Mouse (Mus musculus) embryonic facial prominence, embryonic 11.5 days (tissue): ENCODE data around the gene Myrip. TPM values are rescaled to one million over a fixed set of nuclear protein-coding genes. Genes with fewer than 3 reads are reported as not detected.
A peak's percentile ranks its signal among the peaks of the same experiment; 100 is the strongest.

Experiments
- ATAC-seq: fragments of 200-750 bp; cut with Nextera tagmentation; replicated peaks from 2 replicates; pipeline ENCODE4 v1.8.0; 2017; ENCODE audit warnings: low read depth; ENCODE audit not compliant: insufficient number of reproducible peaks, low FRiP score, low TSS enrichment
- DNase-seq: peaks from one replicate; pipeline ENCODE4 v3.0.0-alpha.2; 2015; ENCODE audit warnings: low spot score
- H3K27ac ChIP-seq: fragments of 300-500 bp; sonication (generic); replicated peaks from 2 replicates; pipeline ENCODE4 v1.5.1; 2014; ENCODE audit warnings: mild to moderate bottlenecking, low read depth, low read length, control low read depth
- H3K27me3 ChIP-seq: fragments of 300-500 bp; sonication (generic); 2 replicates; pipeline ENCODE4 v1.6.1; 2014; ENCODE audit warnings: mild to moderate bottlenecking, low read length, moderate library complexity, mixed read lengths; ENCODE audit not compliant: control insufficient read depth, insufficient read depth
- H3K36me3 ChIP-seq: fragments of 300-500 bp; sonication (generic); replicated peaks from 2 replicates; pipeline ENCODE4 v1.6.1; 2014; ENCODE audit warnings: low read depth, mild to moderate bottlenecking, low read length, moderate library complexity, mixed read lengths; ENCODE audit not compliant: control insufficient read depth, insufficient read depth
- H3K4me1 ChIP-seq: fragments of 300-500 bp; sonication (generic); 2 replicates; pipeline ENCODE4 v1.6.1; 2014; ENCODE audit warnings: low read length, mixed read lengths; ENCODE audit not compliant: control insufficient read depth, insufficient read depth
- H3K4me2 ChIP-seq: fragments of 300-500 bp; sonication (generic); 2 replicates; pipeline ENCODE4 v1.6.1; 2014; ENCODE audit warnings: low read depth, mild to moderate bottlenecking, control low read depth, low read length, moderate library complexity
- H3K4me3 ChIP-seq: fragments of 300-500 bp; sonication (generic); 2 replicates; pipeline ENCODE4 v1.5.1; 2014; ENCODE audit warnings: low read depth, low read length, control low read depth
- H3K9ac ChIP-seq: fragments of 300-500 bp; sonication (generic); replicated peaks from 2 replicates; pipeline ENCODE4 v1.6.1; 2014; ENCODE audit warnings: mild to moderate bottlenecking, control low read depth, low read length
- H3K9me3 ChIP-seq: fragments of 300-500 bp; sonication (generic); replicated peaks from 2 replicates; pipeline ENCODE4 v1.6.1; 2016; ENCODE audit warnings: mild to moderate bottlenecking, low read length, inconsistent platforms, mixed read lengths; ENCODE audit not compliant: control insufficient read depth
- WGBS: fragments of 180-500 bp; shearing (Covaris S2); extraction: QIAGEN DNeasy Blood & Tissue Kit; methylation state at CpG from one replicate; pipeline ENCODE4 v1.1.7; 2014; 5-methylcytosine and 5-hydroxymethylcytosine counted together
- polyA plus RNA-seq: library from polyadenylated mRNA; unstranded; fragments of >200 nt; fragmentation: Nextera tagmentation; extraction: Ambion mirVana; gene quantifications from 2 replicates; pipeline ENCODE4 v1.2.1, GENCODE M21; 2014

Myrip gene
- polyA plus RNA-seq, 1 experiment from 2014 or later, result 0.43 TPM

- no peaks in the 10 kb centered on the region for H3K4me1 ChIP-seq
- 75% methylated on average over 1 of the region's 1 CpGs for WGBS
- no peak overlapping the region for H3K4me2 ChIP-seq
- H3K27me3 ChIP-seq, result no peaks in the 10 kb centered on the region
- no peak overlapping the region for H3K9ac ChIP-seq
- H3K4me3 ChIP-seq, result no peak overlapping the region
- ATAC-seq (no peak), DNase-seq (no peak)
- no peaks in the 10 kb centered on the region for H3K36me3 ChIP-seq
- H3K27ac ChIP-seq, result no peak overlapping the region
- H3K9me3 ChIP-seq, result no peaks in the 10 kb centered on the region
These were observed 137.5 kb downstream of the Myrip start for GRCm38 (mm10) chr9:120438781-120439180.

- Histone ChIP-seq H3K27me3 (no peaks in the 10 kb centered on the region), H3K27ac (no peak overlapping the region), H3K9ac (no peak overlapping the region), H3K9me3 (no peaks in the 10 kb centered on the region), H3K4me3 (no peak overlapping the region), H3K4me2 (no peak overlapping the region), H3K4me1 (no peaks in the 10 kb centered on the region), H3K36me3 (no peaks in the 10 kb centered on the region)
- WGBS, result 83% methylated on average over 9 of the region's 9 CpGs
- DNase-seq (no peak), ATAC-seq (no peak)
These were observed 143.3 kb downstream of the Myrip start for GRCm38 (mm10) chr9:120444642-120445041.

GRCm38 (mm10) chr9:120449696-120450329 lies 148.5 kb downstream of the Myrip start:
- H3K4me2 ChIP-seq, result no peak overlapping the region
- no peaks in the 10 kb centered on the region for H3K27me3 ChIP-seq
- no peak for DNase-seq
- no peaks in the 10 kb centered on the region for H3K4me1 ChIP-seq
- no peak overlapping the region for H3K27ac ChIP-seq
- no peaks in the 10 kb centered on the region for H3K36me3 ChIP-seq
- no peaks in the 10 kb centered on the region for H3K9me3 ChIP-seq
- H3K9ac ChIP-seq, result no peak overlapping the region
- 69% methylated on average over 6 of the region's 6 CpGs for whole genome bisulfite sequencing
- no peak overlapping the region for H3K4me3 ChIP-seq
- ATAC-seq, result no peak

- peaks cover 9% of the 10 kb centered on the region; the same call in 1 of the 2 replicates for H3K4me1 ChIP-seq
- H3K36me3 ChIP-seq, result no peaks in the 10 kb centered on the region
- H3K27ac ChIP-seq, result peak overlapping the region; percentile 70
- H3K9me3 ChIP-seq, result no peaks in the 10 kb centered on the region
- 10% methylated on average over 9 of the region's 9 CpGs for WGBS
- peak overlapping the region; percentile 56 for H3K9ac ChIP-seq
- peak; percentile 79 for ATAC-seq
- H3K4me3 ChIP-seq, result no peak overlapping the region
- DNase-seq, result peak; percentile 78
- no peaks in the 10 kb centered on the region for H3K27me3 ChIP-seq
- no peak overlapping the region for H3K4me2 ChIP-seq
These were observed 154.7 kb downstream of the Myrip start for GRCm38 (mm10) chr9:120455768-120456655.

GRCm38 (mm10) chr9:120470431-120470830 lies 169.1 kb downstream of the Myrip start:
- 81% methylated on average over 1 of the region's 1 CpGs for WGBS
- H3K4me3 ChIP-seq, result no peak overlapping the region
- H3K4me2 ChIP-seq, result no peak overlapping the region
- no peaks in the 10 kb centered on the region for H3K27me3 ChIP-seq
- H3K27ac ChIP-seq, result no peak overlapping the region
- H3K36me3 ChIP-seq, result no peaks in the 10 kb centered on the region
- H3K4me1 ChIP-seq, result no peaks in the 10 kb centered on the region
- ATAC-seq (peak; percentile 52; the same call in 1 of the 2 replicates), DNase-seq (no peak)
- no peak overlapping the region for H3K9ac ChIP-seq
- H3K9me3 ChIP-seq, result no peaks in the 10 kb centered on the region

GRCm38 (mm10) chr9:120481644-120482043 lies 180.3 kb downstream of the Myrip start:
- ATAC-seq (no peak), DNase-seq (no peak)
- Histone ChIP-seq H3K4me2 (no peak overlapping the region), H3K9ac (no peak overlapping the region), H3K9me3 (no peaks in the 10 kb centered on the region), H3K27ac (no peak overlapping the region), H3K27me3 (no peaks in the 10 kb centered on the region), H3K36me3 (no peaks in the 10 kb centered on the region), H3K4me3 (no peak overlapping the region), H3K4me1 (no peaks in the 10 kb centered on the region)
- 78% methylated on average over 3 of the region's 3 CpGs for WGBS

- DNase-seq, result no peak
- no peak overlapping the region for H3K4me3 ChIP-seq
- H3K27me3 ChIP-seq, result no peaks in the 10 kb centered on the region
- H3K9me3 ChIP-seq, result no peaks in the 10 kb centered on the region
- ATAC-seq, result no peak
- 88% methylated on average over 4 of the region's 4 CpGs for WGBS
- H3K9ac ChIP-seq, result no peak overlapping the region
- no peak overlapping the region for H3K4me2 ChIP-seq
- H3K27ac ChIP-seq, result no peak overlapping the region
- H3K4me1 ChIP-seq, result no peaks in the 10 kb centered on the region
- no peaks in the 10 kb centered on the region for H3K36me3 ChIP-seq
These were observed 181.1 kb downstream of the Myrip start for GRCm38 (mm10) chr9:120482382-120482781.

GRCm38 (mm10) chr9:120483101-120483500 lies 181.8 kb downstream of the Myrip start:
- 82% methylated on average over 8 of the region's 8 CpGs for WGBS
- no peak for ATAC-seq
- no peak for DNase-seq
- Histone ChIP-seq H3K4me3 (no peak overlapping the region), H3K4me2 (no peak overlapping the region), H3K9me3 (no peaks in the 10 kb centered on the region), H3K36me3 (no peaks in the 10 kb centered on the region), H3K4me1 (no peaks in the 10 kb centered on the region), H3K27me3 (no peaks in the 10 kb centered on the region), H3K9ac (no peak overlapping the region), H3K27ac (no peak overlapping the region)
